Mouse (Mus musculus): Measurements from ENCODE around the gene Mcrip1. TPM values are rescaled to one million over a fixed set of nuclear protein-coding genes. Genes with fewer than 3 reads are reported as not detected.

Mcrip1 gene
- polyA plus RNA-seq, 1 experiment: 90.1 TPM

GRCm38 (mm10) chr11:120581490-120582267 is 32.2 kb upstream of the Mcrip1 start, which contains the start of gene Arhgdia:
Arhgdia (minus strand) TSS chr11:120581624.
- Histone ChIP-seq H3K4me1 (ENCODE audit: control insufficient read depth, insufficient read depth, low read length) (0 out of 2 replicates have a peak, but pooled peaks cover 6% of the 10 kb centered on the region), H3K4me3 (ENCODE audit: insufficient read depth, low read length) (peak within 1 kb of the TSS; percentile 97), H3K27ac (ENCODE audit: insufficient read depth, low read length) (peak within 1 kb of the TSS; percentile 91)
- no peak for TF ChIP-seq CTCF (IDR thresholded peaks at IDR 0.05; ENCODE audit: borderline replicate concordance, insufficient read depth, low read length)
- peak; percentile 70; the same call in 1 of the 2 replicates for TF ChIP-seq POLR2A (IDR thresholded peaks at IDR 0.05; ENCODE audit: low read depth, low read length)

- TF ChIP-seq POLR2A (IDR thresholded peaks at IDR 0.05; ENCODE audit: low read depth, low read length): 0 out of 2 replicates have a peak, but pooled peaks have one; percentile 11
- no peak for TF ChIP-seq CTCF (IDR thresholded peaks at IDR 0.05; ENCODE audit: borderline replicate concordance, insufficient read depth, low read length)
- Histone ChIP-seq H3K4me1 (ENCODE audit: control insufficient read depth, insufficient read depth, low read length) (0 out of 2 replicates have a peak, but pooled peaks cover 6% of the 10 kb centered on the region), H3K4me3 (ENCODE audit: insufficient read depth, low read length) (peak overlapping the region; percentile 97), H3K27ac (ENCODE audit: insufficient read depth, low read length) (peak overlapping the region; percentile 91)
Observed at GRCm38 (mm10) chr11:120580871-120581331, 31.4 kb upstream of the Mcrip1 start.

GRCm38 (mm10) chr11:120580190-120580589 is 30.7 kb upstream of the Mcrip1 start:
- TF ChIP-seq CTCF (IDR thresholded peaks at IDR 0.05; ENCODE audit: borderline replicate concordance, insufficient read depth, low read length) (no peak), POLR2A (IDR thresholded peaks at IDR 0.05; ENCODE audit: low read depth, low read length) (peak; percentile 9; the same call in 1 of the 2 replicates)
- Histone ChIP-seq H3K4me3 (ENCODE audit: insufficient read depth, low read length) (peak overlapping the region; percentile 97), H3K4me1 (ENCODE audit: control insufficient read depth, insufficient read depth, low read length) (0 out of 2 replicates have a peak, but pooled peaks cover 6% of the 10 kb centered on the region), H3K27ac (ENCODE audit: insufficient read depth, low read length) (peak overlapping the region; percentile 91)

- Histone ChIP-seq H3K27ac (ENCODE audit: insufficient read depth, low read length) (no peak overlapping the region), H3K4me3 (ENCODE audit: insufficient read depth, low read length) (peak overlapping the region; percentile 97), H3K4me1 (ENCODE audit: control insufficient read depth, insufficient read depth, low read length) (0 out of 2 replicates have a peak, but pooled peaks cover 6% of the 10 kb centered on the region)
- TF ChIP-seq POLR2A (IDR thresholded peaks at IDR 0.05; ENCODE audit: low read depth, low read length): peak; percentile 7; the same call in 1 of the 2 replicates
- TF ChIP-seq CTCF (IDR thresholded peaks at IDR 0.05; ENCODE audit: borderline replicate concordance, insufficient read depth, low read length): peak; percentile 46; the same call in 1 of the 2 replicates
Observed at GRCm38 (mm10) chr11:120579316-120580107, 30.0 kb upstream of the Mcrip1 start.

GRCm38 (mm10) chr11:120578694-120579243 is 29.2 kb upstream of the Mcrip1 start:
- no peak overlapping the region for H3K27ac ChIP-seq (ENCODE audit: insufficient read depth, low read length)
- TF ChIP-seq POLR2A (IDR thresholded peaks at IDR 0.05; ENCODE audit: low read depth, low read length) (no peak), CTCF (IDR thresholded peaks at IDR 0.05; ENCODE audit: borderline replicate concordance, insufficient read depth, low read length) (no peak)
- 0 out of 2 replicates have a peak, but pooled peaks cover 6% of the 10 kb centered on the region for H3K4me1 ChIP-seq (ENCODE audit: control insufficient read depth, insufficient read depth, low read length)
- H3K4me3 ChIP-seq (ENCODE audit: insufficient read depth, low read length): no peak overlapping the region

- 0 out of 2 replicates have a peak, but pooled peaks cover 6% of the 10 kb centered on the region for H3K4me1 ChIP-seq (ENCODE audit: control insufficient read depth, insufficient read depth, low read length)
Observed at GRCm38 (mm10) chr11:120578024-120578693, 28.6 kb upstream of the Mcrip1 start.

GRCm38 (mm10) chr11:120577211-120578023 is 27.9 kb upstream of the Mcrip1 start:
- TF ChIP-seq CTCF (IDR thresholded peaks at IDR 0.05; ENCODE audit: borderline replicate concordance, insufficient read depth, low read length) (no peak), POLR2A (IDR thresholded peaks at IDR 0.05; ENCODE audit: low read depth, low read length) (no peak; the same call in 1 of the 2 replicates)
- H3K4me1 ChIP-seq (ENCODE audit: control insufficient read depth, insufficient read depth, low read length): 0 out of 2 replicates have a peak, but pooled peaks cover 6% of the 10 kb centered on the region
- no peak overlapping the region for H3K27ac ChIP-seq (ENCODE audit: insufficient read depth, low read length)
- H3K4me3 ChIP-seq (ENCODE audit: insufficient read depth, low read length): no peak overlapping the region

More at GRCm38 (mm10) chr11:120578024-120578693, 28.6 kb upstream of the Mcrip1 start:
- TF ChIP-seq CTCF (IDR thresholded peaks at IDR 0.05; ENCODE audit: borderline replicate concordance, insufficient read depth, low read length) (no peak), POLR2A (IDR thresholded peaks at IDR 0.05; ENCODE audit: low read depth, low read length) (no peak)
- Histone ChIP-seq H3K4me3 (ENCODE audit: insufficient read depth, low read length) (no peak overlapping the region), H3K27ac (ENCODE audit: insufficient read depth, low read length) (no peak overlapping the region)

GRCm38 (mm10) chr11:120576365-120576981 is 26.9 kb upstream of the Mcrip1 start:
- TF ChIP-seq POLR2A (IDR thresholded peaks at IDR 0.05; ENCODE audit: low read depth, low read length) (0 out of 2 replicates have a peak, but pooled peaks have one; percentile 5), CTCF (IDR thresholded peaks at IDR 0.05; ENCODE audit: borderline replicate concordance, insufficient read depth, low read length) (no peak)
- 0 out of 2 replicates have a peak, but pooled peaks cover 6% of the 10 kb centered on the region for H3K4me1 ChIP-seq (ENCODE audit: control insufficient read depth, insufficient read depth, low read length)
- no peak overlapping the region for H3K27ac ChIP-seq (ENCODE audit: insufficient read depth, low read length)
- no peak overlapping the region for H3K4me3 ChIP-seq (ENCODE audit: insufficient read depth, low read length)
